In genomic region chr12:4082132-4083001, GRCm38 (mm10) we compare ENCODE assay signal across 1 mouse cellular context.
A peak's percentile ranks its signal among the peaks of the same experiment; 100 is the strongest.
TF ChIP-seq lines count a peak whose summit lies in the region.

Gene Dnajc27, plus strand, starts transcription at chr12:4082583.

TF ChIP-seq in MEL, 35 proteins besides CTCF, POLR2A, EP300 and RAD21 (continued from another document):
- TF ChIP-seq SIN3A (IDR thresholded peaks at IDR 0.05; ENCODE audit: low read length) (no peak; the same call in 1 of the 2 replicates), ZKSCAN1 (IDR thresholded peaks at IDR 0.05; ENCODE audit: low read depth, low read length) (no peak), MEF2A (IDR thresholded peaks at IDR 0.05; ENCODE audit: extremely low read depth, insufficient replicate concordance, low read depth, low read length, poor library complexity, severe bottlenecking) (no peak), POLR2AphosphoS2 (IDR thresholded peaks at IDR 0.05; ENCODE audit: low read length) (peak; percentile 79; the same call in 1 of the 2 replicates), TCF12 (IDR thresholded peaks at IDR 0.05; ENCODE audit: low read depth, low read length) (no peak)
